Mouse (Mus musculus): ENCODE measurements around the gene Bcl2l14. TPM values are rescaled to one million over a fixed set of nuclear protein-coding genes. Genes with fewer than 3 reads are reported as not detected.

The Bcl2l14 gene
- total RNA-seq (2021): not detected
- long read RNA-seq, experiment 1: 0 reads
- long read RNA-seq, experiment 2: 0 reads

- DNase-seq: no peak
Observed at GRCm38 (mm10) chr6:134396018-134396417, at the start of gene Bcl2l14. Gene Bcl2l14 (plus strand): TSS chr6:134396318.

- DNase-seq: no peak
Observed at GRCm38 (mm10) chr6:134348526-134349067, 47.5 kb upstream of the Bcl2l14 start.

GRCm38 (mm10) chr6:134352881-134353280 is 43.2 kb upstream of the Bcl2l14 start:
- DNase-seq: no peak

- DNase-seq: peak; percentile 32 to 42
Observed at GRCm38 (mm10) chr6:134353751-134354150, 42.4 kb upstream of the Bcl2l14 start.

GRCm38 (mm10) chr6:134357570-134357969 is 38.5 kb upstream of the Bcl2l14 start:
- DNase-seq: no peak

GRCm38 (mm10) chr6:134360079-134360478 is 36.0 kb upstream of the Bcl2l14 start:
- no peak for DNase-seq

- DNase-seq: no peak
Observed at GRCm38 (mm10) chr6:134364644-134365043, 31.5 kb upstream of the Bcl2l14 start.

GRCm38 (mm10) chr6:134365952-134366351 is 30.2 kb upstream of the Bcl2l14 start:
- DNase-seq: peak in 1 of 2 experiments; percentile 33

- no peak for DNase-seq
Observed at GRCm38 (mm10) chr6:134366366-134367351, 29.5 kb upstream of the Bcl2l14 start.

- DNase-seq: no peak
Observed at GRCm38 (mm10) chr6:134367366-134368281, 28.5 kb upstream of the Bcl2l14 start.

- no peak for DNase-seq
Observed at GRCm38 (mm10) chr6:134372946-134373345, 23.2 kb upstream of the Bcl2l14 start.

GRCm38 (mm10) chr6:134377201-134377600 is 18.9 kb upstream of the Bcl2l14 start:
- peak; percentile 11 to 38 for DNase-seq

- no peak for DNase-seq
Observed at GRCm38 (mm10) chr6:134377856-134378255, 18.3 kb upstream of the Bcl2l14 start.

GRCm38 (mm10) chr6:134381462-134381861 is 14.7 kb upstream of the Bcl2l14 start:
- no peak for DNase-seq

- DNase-seq: no peak
Observed at GRCm38 (mm10) chr6:134385931-134386330, 10.2 kb upstream of the Bcl2l14 start.

- peak; percentile 60 to 62 for DNase-seq
Observed at GRCm38 (mm10) chr6:134387396-134387795, 8.7 kb upstream of the Bcl2l14 start.

GRCm38 (mm10) chr6:134388424-134389110 is 7.6 kb upstream of the Bcl2l14 start:
- no peak for DNase-seq

- peak; percentile 81 to 84 for DNase-seq
Observed at GRCm38 (mm10) chr6:134389248-134389891, 6.7 kb upstream of the Bcl2l14 start.

GRCm38 (mm10) chr6:134389917-134390316 is 6.2 kb upstream of the Bcl2l14 start:
- DNase-seq: peak in 1 of 2 experiments; percentile 31

- no peak for DNase-seq
Observed at GRCm38 (mm10) chr6:134390837-134391236, 5.3 kb upstream of the Bcl2l14 start.

All from adrenal gland, postnatal 36 days (tissue).